Mouse (Mus musculus) megakaryocyte, adult 5-6 weeks (primary cell): ENCODE measurements around the gene Kdm1b. TPM values are rescaled to one million over a fixed set of nuclear protein-coding genes. Genes with fewer than 3 reads are reported as not detected.

Experiments
- ATAC-seq: 2 replicates; pipeline ENCODE4 v1.8.0; 2016; ENCODE audit warnings: mild to moderate bottlenecking, inconsistent platforms; ENCODE audit not compliant: poor library complexity, severe bottlenecking
- total RNA-seq, 2 experiments: library from RNA; stranded (forward) in 1 of 2; stranded (reverse) in 1 of 2; fragments of 153-499, 151-499 nt in 1 of 2; fragments of 221-1000, 200-1000 nt in 1 of 2; gene quantifications; 2 replicates each; pipeline versions ENCODE4 v1.2.3 to v1.2.4; 2015 to 2017

Kdm1b gene
- total RNA-seq, 2 experiments from 2014 or later: 9.6 to 9.7 TPM

DNA sequence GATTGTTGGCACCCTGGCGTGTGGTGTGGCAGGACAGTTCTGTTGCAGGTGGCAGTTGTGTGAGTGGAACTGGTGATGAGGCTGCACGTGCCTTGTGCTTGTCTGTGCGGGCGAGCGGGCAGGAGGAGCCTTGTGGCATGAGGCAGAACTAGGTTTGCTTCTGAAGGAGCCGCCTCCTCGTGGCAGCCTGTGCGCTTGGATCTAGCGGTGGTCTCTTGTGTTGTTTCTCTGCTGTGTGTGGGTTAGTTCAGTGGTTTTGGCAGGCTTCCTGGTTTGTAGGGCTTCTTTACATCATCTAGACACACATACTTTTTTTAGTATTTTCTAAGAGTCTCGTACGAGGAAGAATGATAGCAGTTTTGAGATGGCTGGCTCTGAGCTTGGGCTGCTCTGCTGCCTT lies 12.8 kb downstream of the Kdm1b start:
- ATAC-seq: peak; percentile 24; the same call in 1 of the 2 replicates

DNA sequence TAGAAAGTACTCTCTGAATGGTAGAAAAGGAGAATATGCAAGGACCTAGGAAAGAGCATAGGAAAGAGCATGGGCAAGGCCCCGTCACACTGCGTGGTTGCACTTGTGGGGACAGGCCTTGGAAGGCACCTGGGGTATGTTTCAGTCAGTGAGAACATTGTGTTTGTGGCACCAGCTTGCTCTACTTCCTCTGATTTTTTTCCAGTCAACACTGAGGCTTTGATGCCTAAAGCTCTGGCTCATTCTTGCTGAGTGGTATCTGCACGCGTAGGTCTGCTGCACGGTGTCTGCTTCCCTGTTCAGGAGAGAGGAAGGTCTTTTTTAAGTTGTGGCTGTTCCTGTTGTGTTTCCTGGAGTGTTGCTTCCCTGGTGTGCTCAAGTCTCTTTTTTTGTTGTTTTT lies 13.5 kb downstream of the Kdm1b start:
- ATAC-seq: no peak

DNA sequence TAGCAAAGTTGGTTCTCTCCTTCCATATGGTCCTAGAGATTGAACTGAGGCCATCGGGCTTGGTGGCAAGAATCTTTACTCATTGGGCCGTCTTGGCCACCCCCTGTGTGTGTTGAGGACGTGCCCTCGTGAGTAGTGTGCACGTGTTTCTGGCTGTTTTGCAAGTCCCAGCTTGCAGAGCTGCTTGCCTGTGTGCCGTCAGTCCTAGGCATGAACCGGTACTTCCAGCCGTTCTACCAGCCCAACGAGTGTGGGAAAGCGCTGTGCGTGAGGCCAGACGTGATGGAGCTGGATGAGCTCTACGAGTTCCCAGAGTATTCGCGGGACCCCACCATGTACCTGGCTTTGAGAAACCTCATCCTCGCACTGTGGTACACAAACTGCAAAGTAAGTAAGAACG lies 19.5 kb downstream of the Kdm1b start:
- ATAC-seq: no peak

DNA sequence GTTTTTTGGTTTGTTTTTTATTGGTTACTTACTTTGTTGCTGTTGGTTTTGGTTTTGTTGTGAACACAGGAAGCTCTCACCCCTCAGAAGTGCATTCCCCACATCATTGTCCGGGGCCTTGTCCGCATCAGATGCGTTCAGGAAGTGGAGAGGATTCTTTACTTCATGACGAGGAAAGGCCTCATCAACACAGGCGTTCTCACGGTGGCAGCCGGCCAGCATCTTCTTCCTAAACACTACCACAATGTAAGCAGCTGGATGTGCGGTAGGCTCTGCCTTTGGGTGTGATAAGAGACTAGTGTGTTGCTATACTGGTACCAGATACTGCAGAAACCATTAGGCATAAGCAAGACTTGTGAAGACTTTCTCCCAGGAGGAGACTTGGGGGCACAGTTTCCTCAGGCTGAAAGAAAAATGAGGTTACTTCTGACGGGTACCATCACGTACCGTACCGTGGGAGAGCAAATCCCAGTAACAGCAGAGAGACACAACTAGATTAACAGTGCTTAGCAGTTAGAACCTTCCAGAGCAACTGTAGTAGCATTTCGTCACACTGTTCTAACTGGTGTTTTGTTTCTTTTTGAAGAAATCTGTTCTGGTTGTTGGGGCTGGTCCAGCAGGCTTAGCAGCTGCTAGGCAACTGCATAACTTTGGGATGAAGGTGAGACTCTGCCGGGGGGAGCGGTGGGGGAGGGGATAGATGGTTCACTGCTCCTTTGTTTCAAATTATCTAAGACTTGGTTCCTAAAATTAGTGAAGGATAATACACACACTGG lies 20.9 kb downstream of the Kdm1b start:
- no peak for ATAC-seq

DNA sequence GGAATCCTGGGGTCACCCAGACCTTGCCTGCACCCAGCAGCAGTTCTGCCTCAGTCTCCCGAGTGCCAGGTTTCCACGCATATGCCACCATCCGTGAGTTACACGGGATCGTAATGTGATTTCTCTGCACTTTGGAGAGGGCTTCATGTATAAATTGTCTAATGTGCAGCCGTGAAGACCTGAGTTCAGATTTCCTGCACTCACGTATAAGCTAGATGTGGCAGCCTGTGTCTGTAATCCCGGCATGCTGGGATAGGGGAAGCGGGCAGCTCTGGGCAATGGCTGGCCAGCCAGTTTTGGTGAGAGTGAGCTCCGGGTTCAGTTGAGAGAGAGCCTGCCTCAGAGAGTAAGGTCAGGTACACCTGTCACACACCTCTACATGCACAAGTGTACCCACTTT lies 23.2 kb downstream of the Kdm1b start:
- ATAC-seq: no peak

DNA sequence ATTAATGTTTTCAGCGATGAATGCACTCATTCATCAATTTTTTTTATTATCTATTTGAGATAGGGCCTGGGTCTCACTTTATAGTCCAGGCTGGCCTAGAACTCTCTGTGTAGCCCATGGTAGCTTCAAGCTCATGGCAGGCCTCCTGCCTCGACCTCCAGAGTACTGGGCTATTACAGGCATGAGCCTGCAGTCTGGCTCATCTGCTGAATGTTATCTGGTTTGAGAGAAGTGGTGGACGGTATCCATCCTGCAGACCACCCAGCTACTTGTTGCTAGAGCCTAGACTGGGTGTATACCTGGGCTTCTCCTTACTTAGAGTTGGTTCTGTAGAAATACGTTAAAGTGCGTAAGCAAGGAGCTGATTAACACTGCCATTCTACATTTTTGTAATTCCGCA lies 23.7 kb downstream of the Kdm1b start:
- ATAC-seq: no peak

DNA sequence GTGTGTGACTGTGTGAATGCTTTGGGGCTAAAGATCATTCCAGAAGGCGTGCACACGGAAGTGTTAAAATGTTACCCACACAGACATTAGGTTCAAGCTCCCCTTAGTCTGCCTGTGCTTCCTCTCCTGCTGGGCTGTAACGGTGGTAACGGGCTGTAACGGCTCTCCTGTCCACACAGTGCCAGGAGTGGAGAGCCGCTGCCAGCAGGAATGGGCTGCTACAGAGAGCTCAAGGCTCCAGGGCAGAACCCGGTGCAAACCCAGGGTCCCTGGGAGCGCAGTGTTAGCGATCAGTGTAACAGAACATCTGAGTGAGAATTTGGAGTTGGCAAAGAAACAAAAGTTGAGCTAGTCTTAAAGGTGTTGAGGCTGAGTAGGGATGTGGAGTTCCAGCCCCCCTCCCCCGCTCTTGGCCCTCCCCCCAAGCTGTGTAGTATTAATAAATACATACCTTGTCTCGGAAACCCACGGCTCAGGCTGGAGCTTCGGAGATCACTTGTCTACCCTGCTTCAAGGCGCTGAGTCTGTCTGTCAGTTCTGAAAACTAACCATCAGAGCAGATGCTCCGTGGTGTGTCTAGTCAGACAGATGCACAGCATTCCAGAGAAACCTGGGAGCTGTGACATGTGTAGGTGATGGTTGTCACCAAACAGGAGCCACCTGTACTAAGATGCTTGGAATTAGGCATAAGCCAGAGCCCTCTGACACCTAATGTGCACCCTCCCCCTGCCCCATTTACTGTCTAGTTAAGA lies 27.2 kb downstream of the Kdm1b start:
- no peak for ATAC-seq

DNA sequence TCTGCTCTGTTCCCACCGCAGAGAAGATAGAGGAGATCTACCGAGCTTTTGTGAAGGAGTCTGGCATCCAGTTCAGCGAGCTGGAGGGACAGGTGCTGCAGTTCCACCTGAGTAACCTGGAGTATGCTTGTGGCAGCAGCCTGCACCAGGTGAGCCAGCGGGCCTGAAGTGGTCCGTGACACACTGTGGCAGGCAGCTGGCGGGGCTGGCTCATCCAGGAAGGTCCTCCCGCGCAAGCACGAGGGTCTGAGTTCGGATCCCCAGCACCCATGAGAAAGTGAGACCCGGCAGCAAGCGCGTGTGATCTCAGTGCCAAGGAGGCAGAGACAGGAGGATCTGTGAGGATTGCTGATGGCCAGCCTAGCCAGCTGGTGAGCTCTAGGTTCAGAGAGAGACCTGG lies 28.6 kb downstream of the Kdm1b start:
- ATAC-seq: no peak

DNA sequence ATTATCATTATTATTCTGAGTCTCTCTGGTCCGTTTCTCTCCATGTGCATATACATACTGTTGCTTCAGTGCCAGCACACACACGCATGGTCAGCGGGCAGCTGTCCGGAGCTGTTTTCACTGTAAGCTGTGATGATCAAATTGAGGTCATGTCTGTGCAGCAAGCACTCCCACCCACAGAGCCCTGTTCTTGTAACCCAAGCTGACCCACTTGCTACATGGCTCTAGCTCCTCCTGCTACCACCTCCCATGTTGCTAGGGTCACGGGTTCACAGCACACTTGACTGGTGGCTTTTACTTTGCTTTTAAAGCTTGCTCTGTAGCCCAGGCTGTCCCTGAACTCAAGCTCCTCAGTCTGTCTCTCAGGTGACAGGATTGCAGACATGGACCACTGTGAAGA lies 29.2 kb downstream of the Kdm1b start:
- no peak for ATAC-seq

DNA sequence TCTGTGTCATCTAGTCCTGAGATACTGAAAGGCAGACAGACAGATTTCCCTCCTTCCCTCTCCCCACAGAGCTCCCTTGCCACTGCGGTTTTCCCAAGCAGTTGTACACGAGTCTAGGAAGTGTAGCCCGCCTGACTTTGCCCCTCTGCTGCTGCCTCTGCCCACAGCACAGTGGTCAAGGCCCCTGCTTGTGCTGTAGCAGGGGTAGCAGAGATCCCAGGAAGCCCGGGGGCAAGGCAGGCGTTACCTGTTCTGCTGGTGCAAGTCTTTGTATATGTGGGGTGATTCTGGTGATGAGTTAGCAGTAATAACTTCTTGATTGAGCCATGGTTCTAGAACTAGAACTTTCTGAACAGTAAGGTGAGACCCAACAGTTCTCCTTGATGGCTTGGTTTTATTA lies 32.9 kb downstream of the Kdm1b start:
- ATAC-seq: no peak

DNA sequence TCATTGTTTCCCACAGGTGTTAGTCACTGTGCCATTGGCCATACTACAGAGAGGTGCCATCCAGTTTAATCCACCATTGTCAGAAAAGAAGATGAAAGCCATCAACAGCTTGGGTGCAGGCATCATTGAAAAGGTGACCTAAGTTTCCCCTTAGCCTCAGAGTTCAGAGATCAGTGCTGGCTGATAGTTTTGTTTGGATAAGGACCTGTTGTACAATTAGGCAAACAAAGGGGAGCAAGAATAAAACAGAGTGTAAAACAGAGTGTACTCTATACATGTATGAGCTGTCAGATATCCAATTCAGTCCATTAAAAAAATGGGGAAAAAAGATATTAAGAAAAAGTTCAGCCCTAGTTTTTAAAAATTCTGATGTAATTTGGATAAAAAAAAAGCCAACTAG lies 34.1 kb downstream of the Kdm1b start:
- ATAC-seq: no peak

DNA sequence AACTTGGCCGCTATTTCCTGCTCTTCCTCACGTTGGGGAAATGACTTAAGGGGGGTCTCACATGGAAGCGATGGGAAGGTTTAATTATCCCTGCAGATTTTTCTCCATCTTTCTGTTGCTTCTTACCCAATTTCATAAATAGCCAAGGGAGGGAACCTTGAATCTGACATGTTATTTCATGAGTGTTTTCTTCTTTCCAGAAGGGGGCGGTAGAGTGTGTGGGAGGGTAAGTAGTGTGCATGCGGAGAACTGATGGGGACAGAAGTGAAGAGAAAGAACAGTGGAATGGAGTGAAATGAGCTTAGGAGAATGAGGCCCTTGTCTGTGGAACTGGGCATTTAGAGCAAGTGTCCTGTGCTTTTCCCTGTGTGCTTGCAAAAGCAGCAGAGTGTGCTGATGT lies 35.5 kb downstream of the Kdm1b start:
- ATAC-seq: no peak

DNA sequence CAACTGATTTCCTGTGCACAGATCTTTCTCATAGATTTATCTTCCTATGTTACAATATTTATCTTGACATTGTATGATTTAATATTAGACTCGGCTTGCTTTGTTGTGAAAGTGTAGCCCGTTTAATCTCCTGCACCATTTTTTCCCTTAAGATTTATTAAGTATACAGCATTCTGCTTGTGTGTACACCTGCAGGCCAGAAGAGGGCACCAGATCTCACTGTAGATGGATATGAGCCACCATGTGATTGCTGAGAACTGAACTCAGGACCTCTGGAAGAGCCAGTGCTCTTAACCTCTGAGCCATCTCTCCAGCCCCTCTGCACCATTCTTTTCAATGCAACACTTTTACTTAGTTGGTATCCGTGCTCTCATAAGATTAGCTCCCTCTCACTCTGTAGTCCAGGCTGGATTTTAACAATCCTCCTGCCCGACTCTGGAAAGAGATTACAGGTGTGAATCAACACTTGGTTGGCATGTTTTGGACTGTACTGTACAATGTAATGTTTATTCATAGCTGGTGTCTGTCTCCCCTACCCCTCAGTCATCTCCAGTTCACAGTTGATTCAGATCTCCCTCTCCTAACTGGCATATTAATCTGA lies 37.7 kb downstream of the Kdm1b start:
- ATAC-seq: no peak

DNA sequence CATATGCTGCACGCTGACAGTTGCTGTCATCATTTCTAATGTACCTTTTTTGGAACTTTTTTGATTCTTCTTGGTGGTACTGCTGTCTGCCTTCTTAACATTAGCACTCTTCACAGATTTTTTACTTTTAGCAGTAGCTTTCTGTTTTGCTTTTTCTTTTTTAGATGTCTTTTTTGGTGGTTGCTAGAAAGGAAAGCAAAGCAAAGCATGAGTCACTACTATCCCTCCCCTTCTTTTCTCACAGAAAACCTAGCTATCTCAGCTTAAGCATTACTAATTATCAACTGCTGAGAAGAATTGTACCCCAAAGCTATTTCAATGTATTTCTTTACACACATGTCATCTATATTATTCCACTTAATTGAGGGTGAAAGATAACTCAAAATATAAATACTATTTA lies 45.1 kb downstream of the Kdm1b start:
- ATAC-seq: no peak

DNA sequence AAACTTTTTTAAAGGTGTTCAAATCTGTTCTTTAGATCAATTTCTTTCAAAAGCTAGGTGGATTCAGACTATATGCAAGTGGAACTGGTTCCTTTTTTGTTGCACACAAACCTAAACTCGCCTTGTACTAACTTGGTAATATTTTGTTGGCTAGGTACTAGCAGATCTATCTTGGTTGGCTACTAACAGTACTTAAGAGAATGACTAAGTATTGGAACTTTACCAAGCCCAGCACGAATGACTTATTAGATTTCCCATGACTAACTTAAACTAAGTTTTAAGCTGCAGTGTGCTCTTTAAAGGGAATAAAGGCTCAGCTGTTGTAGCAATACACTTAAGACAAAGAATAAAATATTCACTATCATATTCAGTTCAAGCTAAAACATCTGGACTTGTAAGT lies 46.0 kb downstream of the Kdm1b start:
- no peak for ATAC-seq

DNA sequence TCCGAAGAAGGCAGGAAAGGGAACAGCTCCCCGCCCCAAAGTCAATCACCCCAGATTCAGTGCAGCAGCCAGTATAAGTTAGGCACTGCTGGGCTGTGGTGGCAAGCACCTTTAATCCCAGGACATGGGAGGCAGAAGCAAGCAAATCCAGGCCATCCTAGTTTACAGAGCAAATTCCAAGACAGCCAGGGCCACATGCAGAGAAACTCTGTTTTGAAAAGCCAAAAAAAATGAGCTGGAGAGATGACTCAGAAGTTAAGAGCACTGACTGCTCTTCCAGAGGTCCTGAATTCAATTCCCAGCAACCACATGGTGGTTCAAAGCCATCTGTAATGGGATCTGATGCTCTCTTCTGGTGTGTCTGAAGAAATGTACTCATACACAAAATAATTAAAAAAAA lies 50.5 kb downstream of the Kdm1b start:
- ATAC-seq: no peak

DNA sequence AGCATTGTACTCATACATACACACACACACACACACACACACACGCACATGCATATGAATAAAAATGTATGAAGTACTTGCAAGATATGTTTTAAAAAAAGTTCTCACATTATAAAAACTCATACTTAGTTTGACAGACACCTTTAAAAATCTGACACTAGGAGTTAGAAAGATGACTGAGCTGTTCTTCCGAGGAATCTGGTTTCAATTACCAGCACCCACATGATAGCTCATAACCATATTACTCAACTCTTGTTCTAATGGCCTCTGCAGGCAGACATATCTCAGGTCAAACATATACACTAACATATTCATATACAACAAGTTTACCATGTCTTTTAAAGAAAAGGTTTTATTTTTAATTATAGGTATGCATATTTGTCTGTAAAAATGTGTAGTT lies 53.3 kb downstream of the Kdm1b start:
- no peak for ATAC-seq

DNA sequence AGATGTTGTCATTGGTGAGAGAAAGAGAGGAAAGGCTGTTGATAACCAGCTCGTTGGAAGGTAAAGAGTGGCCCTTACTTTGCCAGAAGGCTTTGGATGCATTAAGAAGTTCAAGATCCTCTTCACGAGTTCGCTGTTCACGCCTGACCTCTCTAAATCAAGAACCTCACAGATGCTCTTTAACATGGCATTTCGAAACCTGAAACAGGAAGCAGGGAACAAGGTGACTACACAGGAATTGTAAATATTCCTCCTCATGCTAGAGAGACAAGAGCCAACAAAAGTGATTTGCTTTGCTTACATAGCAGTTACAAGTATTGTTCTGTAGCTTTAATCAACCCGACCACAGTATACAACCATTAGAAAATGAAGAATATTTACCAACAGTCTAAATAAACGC lies 56.0 kb downstream of the Kdm1b start:
- no peak for ATAC-seq

DNA sequence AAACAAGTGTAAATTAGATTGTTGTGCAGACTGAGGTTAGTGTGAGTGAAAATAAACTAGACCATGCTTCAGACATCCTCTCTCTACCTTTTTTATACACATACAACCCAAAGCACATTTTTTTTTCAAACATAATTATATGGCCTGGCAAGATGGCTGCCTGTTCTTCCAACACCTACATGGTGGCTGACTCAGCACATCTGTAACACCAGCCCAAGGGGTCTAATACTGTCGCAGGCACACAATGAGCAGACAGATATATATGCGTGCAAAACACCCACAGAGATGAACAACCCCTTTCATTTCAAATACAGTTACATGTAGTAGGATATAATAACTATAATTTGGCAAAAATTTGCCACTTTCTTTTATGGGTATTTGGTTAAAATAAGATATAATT lies 57.3 kb downstream of the Kdm1b start:
- ATAC-seq: no peak

DNA sequence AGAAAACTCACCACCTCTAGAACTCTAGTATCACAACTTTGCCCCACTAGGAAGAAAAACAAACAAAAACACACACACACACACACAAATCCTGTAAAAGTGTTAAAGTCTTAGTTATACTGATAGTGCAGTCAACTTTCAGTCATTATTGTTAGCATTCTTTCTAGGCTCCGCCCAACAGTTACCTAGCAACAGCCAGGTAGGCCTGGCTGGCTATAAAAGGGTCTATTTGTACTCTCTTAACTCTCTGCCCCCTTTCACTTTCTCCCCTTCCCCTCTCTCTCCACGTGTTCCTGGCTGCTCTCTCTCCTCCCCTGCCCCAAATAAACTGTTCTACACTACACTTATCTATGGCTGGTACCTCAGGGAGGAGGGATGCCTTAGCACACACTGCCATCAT lies 60.8 kb downstream of the Kdm1b start:
- no peak for ATAC-seq

DNA sequence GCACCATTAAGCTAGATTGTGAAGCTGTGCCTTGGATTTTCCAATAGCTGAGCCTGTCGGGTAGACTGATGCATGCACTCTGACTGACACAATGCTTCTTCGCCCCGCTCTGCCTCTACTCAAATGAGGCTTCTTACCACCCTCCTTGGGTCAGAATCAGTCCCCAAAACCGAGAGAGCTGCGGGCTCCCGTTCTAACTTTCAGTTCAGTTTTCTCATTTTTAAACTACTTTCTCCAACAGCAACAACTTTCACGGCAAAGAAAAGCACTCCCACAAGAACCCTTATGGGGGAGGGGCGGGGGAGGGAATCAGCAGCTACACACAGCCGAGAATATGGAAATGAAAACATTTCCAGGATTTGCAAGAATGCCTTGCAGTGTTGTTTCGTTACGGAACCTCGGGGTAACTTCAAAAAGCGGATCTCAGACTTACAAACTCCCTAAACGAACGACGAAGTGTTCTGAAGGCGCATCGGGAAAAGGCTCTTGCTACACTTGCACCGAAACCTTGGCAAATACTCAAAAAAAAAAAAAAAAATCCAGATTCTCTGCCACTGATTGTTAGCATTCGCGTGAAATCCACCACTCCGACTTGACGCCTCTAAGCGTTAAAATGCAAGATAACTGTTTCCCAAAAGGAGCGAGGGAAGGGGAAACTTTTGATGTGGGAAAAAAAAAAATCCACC lies 61.7 kb downstream of the Kdm1b start:
- peak; percentile 45 for ATAC-seq
